Mouse (Mus musculus): ENCODE data around the gene Dst. TPM values are rescaled to one million over a fixed set of nuclear protein-coding genes. Genes with fewer than 3 reads are reported as not detected.

Dst gene
- polyA plus RNA-seq (2015; fragmentation: Nextera tagmentation; extraction: Ambion mirVana), result 16.6 and 17.9 TPM in 2 replicates

- no peak within 1 kb of the TSS for H3K27ac ChIP-seq (replicated peaks)
Measured at GRCm38 (mm10) chr1:33908191-33908962, at the start of gene Dst. Gene Dst, plus strand, starts transcription at chr1:33908225.

GRCm38 (mm10) chr1:33869031-33869430 lies 39.0 kb upstream of the Dst start:
- Histone ChIP-seq H3K4me2 (no peak overlapping the region), H3K27me3 (replicated peaks) (no peaks in the 10 kb centered on the region), H3K4me1 (no peaks in the 10 kb centered on the region), H3K9me3 (no peaks in the 10 kb centered on the region), H3K9ac (no peak overlapping the region), H3K36me3 (no peaks in the 10 kb centered on the region), H3K4me3 (no peak overlapping the region), H3K27ac (replicated peaks) (no peak overlapping the region)
- WGBS, result 80% methylated on average over 2 of the region's 2 CpGs
- no peak for ATAC-seq (ENCODE audit: extremely low read depth, insufficient number of reproducible peaks, low FRiP score, low TSS enrichment)

More at GRCm38 (mm10) chr1:33908191-33908962, at the start of gene Dst:
- 5% methylated on average over 32 of the region's 44 CpGs for WGBS
- H3K27me3 ChIP-seq (replicated peaks), result peaks cover 42% of the 10 kb centered on the region
- peak within 1 kb of the TSS; percentile 74 for H3K4me3 ChIP-seq
- peaks cover 32% of the 10 kb centered on the region for H3K4me1 ChIP-seq
- H3K9me3 ChIP-seq, result no peaks in the 10 kb centered on the region
- peak within 1 kb of the TSS; percentile 84 for H3K9ac ChIP-seq
- H3K36me3 ChIP-seq, result no peaks in the 10 kb centered on the region
- no peak; the same call in 1 of the 2 replicates for ATAC-seq (ENCODE audit: extremely low read depth, insufficient number of reproducible peaks, low FRiP score, low TSS enrichment)
- H3K4me2 ChIP-seq, result peak within 1 kb of the TSS; percentile 95

GRCm38 (mm10) chr1:33869437-33869836 lies 38.6 kb upstream of the Dst start:
- H3K9me3 ChIP-seq, result no peaks in the 10 kb centered on the region
- no peaks in the 10 kb centered on the region for H3K36me3 ChIP-seq
- no peak for ATAC-seq (ENCODE audit: extremely low read depth, insufficient number of reproducible peaks, low FRiP score, low TSS enrichment)
- no peaks in the 10 kb centered on the region for H3K4me1 ChIP-seq
- H3K4me2 ChIP-seq, result no peak overlapping the region
- H3K9ac ChIP-seq, result no peak overlapping the region
- H3K27ac ChIP-seq (replicated peaks), result no peak overlapping the region
- no peak overlapping the region for H3K4me3 ChIP-seq
- WGBS, result 82% methylated on average over 3 of the region's 3 CpGs
- no peaks in the 10 kb centered on the region for H3K27me3 ChIP-seq (replicated peaks)

- Histone ChIP-seq H3K27ac (replicated peaks) (no peak overlapping the region), H3K36me3 (no peaks in the 10 kb centered on the region), H3K4me1 (no peaks in the 10 kb centered on the region), H3K9ac (no peak overlapping the region), H3K9me3 (no peaks in the 10 kb centered on the region), H3K4me3 (no peak overlapping the region), H3K4me2 (no peak overlapping the region), H3K27me3 (replicated peaks) (no peaks in the 10 kb centered on the region)
- 84% methylated on average over 5 of the region's 5 CpGs for WGBS
- ATAC-seq (ENCODE audit: extremely low read depth, insufficient number of reproducible peaks, low FRiP score, low TSS enrichment), result no peak
Measured at GRCm38 (mm10) chr1:33873561-33873960, 34.5 kb upstream of the Dst start.

GRCm38 (mm10) chr1:33875691-33876090 lies 32.3 kb upstream of the Dst start:
- Histone ChIP-seq H3K4me2 (no peak overlapping the region), H3K4me3 (no peak overlapping the region), H3K9ac (no peak overlapping the region), H3K4me1 (no peaks in the 10 kb centered on the region), H3K27me3 (replicated peaks) (no peaks in the 10 kb centered on the region), H3K9me3 (no peaks in the 10 kb centered on the region), H3K36me3 (no peaks in the 10 kb centered on the region), H3K27ac (replicated peaks) (no peak overlapping the region)
- 48% methylated on average over 6 of the region's 6 CpGs for WGBS
- ATAC-seq (ENCODE audit: extremely low read depth, insufficient number of reproducible peaks, low FRiP score, low TSS enrichment), result no peak

GRCm38 (mm10) chr1:33876416-33876815 lies 31.6 kb upstream of the Dst start:
- Histone ChIP-seq H3K4me1 (no peaks in the 10 kb centered on the region), H3K4me3 (no peak overlapping the region), H3K9me3 (no peaks in the 10 kb centered on the region), H3K36me3 (no peaks in the 10 kb centered on the region), H3K27me3 (replicated peaks) (no peaks in the 10 kb centered on the region), H3K4me2 (no peak overlapping the region), H3K27ac (replicated peaks) (no peak overlapping the region), H3K9ac (no peak overlapping the region)
- WGBS, result 72% methylated on average over 3 of the region's 3 CpGs
- no peak for ATAC-seq (ENCODE audit: extremely low read depth, insufficient number of reproducible peaks, low FRiP score, low TSS enrichment)

- 62% methylated on average over 7 of the region's 7 CpGs for WGBS
- Histone ChIP-seq H3K27ac (replicated peaks) (no peak overlapping the region), H3K36me3 (no peaks in the 10 kb centered on the region), H3K9ac (no peak overlapping the region), H3K27me3 (replicated peaks) (no peaks in the 10 kb centered on the region), H3K4me2 (no peak overlapping the region), H3K4me3 (no peak overlapping the region), H3K9me3 (no peaks in the 10 kb centered on the region), H3K4me1 (no peaks in the 10 kb centered on the region)
- ATAC-seq (ENCODE audit: extremely low read depth, insufficient number of reproducible peaks, low FRiP score, low TSS enrichment), result no peak
Measured at GRCm38 (mm10) chr1:33878170-33878569, 29.9 kb upstream of the Dst start.

GRCm38 (mm10) chr1:33883102-33883839 lies 24.8 kb upstream of the Dst start:
- Histone ChIP-seq H3K9ac (peak overlapping the region; percentile 66), H3K36me3 (no peaks in the 10 kb centered on the region), H3K9me3 (no peaks in the 10 kb centered on the region), H3K4me3 (peak overlapping the region; percentile 44), H3K27ac (replicated peaks) (no peak overlapping the region), H3K27me3 (replicated peaks) (no peaks in the 10 kb centered on the region), H3K4me2 (peak overlapping the region; percentile 66), H3K4me1 (no peaks in the 10 kb centered on the region)
- no peak for ATAC-seq (ENCODE audit: extremely low read depth, insufficient number of reproducible peaks, low FRiP score, low TSS enrichment)
- 11% methylated on average over 18 of the region's 18 CpGs for WGBS

GRCm38 (mm10) chr1:33892784-33893183 lies 15.2 kb upstream of the Dst start:
- Histone ChIP-seq H3K4me2 (no peak overlapping the region), H3K27me3 (replicated peaks) (no peaks in the 10 kb centered on the region), H3K4me1 (peaks cover 17% of the 10 kb centered on the region), H3K9me3 (no peaks in the 10 kb centered on the region), H3K9ac (no peak overlapping the region), H3K27ac (replicated peaks) (no peak overlapping the region), H3K4me3 (no peak overlapping the region), H3K36me3 (no peaks in the 10 kb centered on the region)
- WGBS, result 56% methylated on average over 10 of the region's 10 CpGs
- ATAC-seq (ENCODE audit: extremely low read depth, insufficient number of reproducible peaks, low FRiP score, low TSS enrichment), result no peak

- no peaks in the 10 kb centered on the region for H3K36me3 ChIP-seq
- H3K9ac ChIP-seq, result no peak overlapping the region
- H3K27ac ChIP-seq (replicated peaks), result no peak overlapping the region
- H3K27me3 ChIP-seq (replicated peaks), result no peaks in the 10 kb centered on the region
- 41% methylated on average over 6 of the region's 6 CpGs for WGBS
- no peak overlapping the region for H3K4me3 ChIP-seq
- no peak overlapping the region for H3K4me2 ChIP-seq
- H3K9me3 ChIP-seq, result no peaks in the 10 kb centered on the region
- H3K4me1 ChIP-seq, result peaks cover 19% of the 10 kb centered on the region
- no peak for ATAC-seq (ENCODE audit: extremely low read depth, insufficient number of reproducible peaks, low FRiP score, low TSS enrichment)
Measured at GRCm38 (mm10) chr1:33896116-33896515, 11.9 kb upstream of the Dst start.

- 50% methylated on average over 4 of the region's 4 CpGs for WGBS
- Histone ChIP-seq H3K36me3 (no peaks in the 10 kb centered on the region), H3K9ac (no peak overlapping the region), H3K4me3 (no peak overlapping the region), H3K9me3 (no peaks in the 10 kb centered on the region), H3K4me1 (peaks cover 19% of the 10 kb centered on the region), H3K27ac (replicated peaks) (peak overlapping the region; percentile 50; the same call in 1 of the 2 replicates), H3K4me2 (no peak overlapping the region), H3K27me3 (replicated peaks) (no peaks in the 10 kb centered on the region)
- ATAC-seq (ENCODE audit: extremely low read depth, insufficient number of reproducible peaks, low FRiP score, low TSS enrichment), result no peak
Measured at GRCm38 (mm10) chr1:33896666-33897065, 11.4 kb upstream of the Dst start.

Measured in heart, embryonic 13.5 days (tissue).